Mouse (Mus musculus) 3134 (cell line): Measurements from ENCODE around the gene Nicn1.

Source experiments
- DNase-seq: peaks from one replicate; pipeline ENCODE4 v3.0.0-alpha.2; 2011; ENCODE audit warnings: low spot score; ENCODE audit not compliant: insufficient read length; ENCODE audit errors: extremely low read depth

The Nicn1 gene

GRCm38 (mm10) chr9:108337848-108338550, 47.8 kb downstream of the Nicn1 start:
- DNase-seq, result no peak

GRCm38 (mm10) chr9:108338551-108338885, 48.3 kb downstream of the Nicn1 start:
- no peak for DNase-seq

GRCm38 (mm10) chr9:108338886-108339781, 48.9 kb downstream of the Nicn1 start, which contains the start of gene Gpx1:
Gene Gpx1, plus strand, starts transcription at chr9:108338903.
- DNase-seq, result peak; percentile 92

- no peak for DNase-seq
These were observed 49.6 kb downstream of the Nicn1 start for GRCm38 (mm10) chr9:108339886-108340257.

- DNase-seq, result no peak
These were observed 50.3 kb downstream of the Nicn1 start for GRCm38 (mm10) chr9:108340258-108341138.

- DNase-seq, result no peak
These were observed 50.9 kb downstream of the Nicn1 start for GRCm38 (mm10) chr9:108341139-108341475.

- DNase-seq, result peak; percentile 48
These were observed 51.6 kb downstream of the Nicn1 start for GRCm38 (mm10) chr9:108341801-108342200.

- DNase-seq, result no peak
These were observed 52.1 kb downstream of the Nicn1 start for GRCm38 (mm10) chr9:108342301-108342831.

GRCm38 (mm10) chr9:108343331-108343730, 53.1 kb downstream of the Nicn1 start:
- no peak for DNase-seq

- no peak for DNase-seq
These were observed 53.6 kb downstream of the Nicn1 start for GRCm38 (mm10) chr9:108343835-108344234.

GRCm38 (mm10) chr9:108344471-108344870, 54.2 kb downstream of the Nicn1 start:
- DNase-seq, result no peak
